Mouse (Mus musculus) CH12.LX (cell line): ENCODE measurements around the gene Adora2b. TPM values are rescaled to one million over a fixed set of nuclear protein-coding genes. Genes with fewer than 3 reads are reported as not detected.

Experiments used
- DNase-seq: peaks from one replicate; pipeline ENCODE4 v3.0.0-alpha.2; 2013; ENCODE audit errors: extremely low read depth
- H3K27ac ChIP-seq: 2 replicates; pipeline ENCODE4 v1.5.1; 2012; ENCODE audit warnings: low read depth, mild to moderate bottlenecking, control low read depth, moderate library complexity; ENCODE audit not compliant: insufficient read depth
- H3K27me3 ChIP-seq: replicated peaks from 2 replicates; pipeline ENCODE3; 2012; ENCODE audit warnings: inconsistent platforms
- H3K36me3 ChIP-seq, 2 experiments: replicated peaks in 1 of 2; 2 replicates each; pipeline versions ENCODE3 to v1.6.1; 2012; ENCODE audit warnings: inconsistent platforms in 1 of 2, low read length in 1 of 2, mild to moderate bottlenecking in 1 of 2, mixed read lengths in 1 of 2, moderate library complexity in 1 of 2; ENCODE audit not compliant: control insufficient read depth in 1 of 2, insufficient read depth in 1 of 2
- H3K4me1 ChIP-seq, 2 experiments: 2 replicates each; pipeline ENCODE4 v1.6.1; 2012; ENCODE audit warnings: inconsistent platforms in 1 of 2, moderate library complexity in 1 of 2; ENCODE audit not compliant: insufficient read depth in 2 of 2, control insufficient read depth in 1 of 2
- H3K4me2 ChIP-seq: 2 replicates; pipeline ENCODE4 v1.6.1; 2012; ENCODE audit warnings: low read depth, mild to moderate bottlenecking, control low read depth; ENCODE audit not compliant: poor library complexity, insufficient read depth, severe bottlenecking
- H3K4me3 ChIP-seq, 3 experiments: fragments of 150-350 bp in 1 of 3; sonication (generic) in 1 of 3; replicated peaks in 1 of 3; 2 replicates each; pipeline versions ENCODE3 to v1.5.1; 2011 to 2012; ENCODE audit warnings: low read depth in 2 of 3, low read length in 2 of 3, mild to moderate bottlenecking in 2 of 3, moderate library complexity in 2 of 3, control low read depth in 1 of 3, improper control_type of control experiment in 1 of 3, inconsistent platforms in 1 of 3, mixed read lengths in 1 of 3; ENCODE audit not compliant: poor library complexity in 1 of 3
- H3K79me2 ChIP-seq: replicated peaks from 2 replicates; pipeline ENCODE4 v1.6.1; 2012; ENCODE audit warnings: mild to moderate bottlenecking, moderate library complexity; ENCODE audit not compliant: control insufficient read depth, poor library complexity, insufficient read depth, severe bottlenecking; ENCODE audit errors: extremely low read depth
- H3K9ac ChIP-seq: 2 replicates; pipeline ENCODE4 v1.6.1; 2012; ENCODE audit warnings: low read depth, mild to moderate bottlenecking, control low read depth, moderate library complexity; ENCODE audit not compliant: insufficient read depth
- H3K9me3 ChIP-seq: replicated peaks from 2 replicates; pipeline ENCODE3; 2012; ENCODE audit warnings: low read length, inconsistent platforms, mixed read lengths
- BHLHE40 ChIP-seq: IDR thresholded peaks from 2 replicates; pipeline ENCODE4 v1.6.1; 2011; ENCODE audit warnings: mild to moderate bottlenecking, low read depth, low read length, improper control_type of control experiment
- CHD2 ChIP-seq: IDR thresholded peaks from 2 replicates; pipeline ENCODE4 v1.6.1; 2011; ENCODE audit warnings: low read length, improper control_type of control experiment
- CTCF ChIP-seq, 2 experiments: IDR thresholded peaks in 1 of 2; conservative IDR thresholded peaks in 1 of 2; 2 replicates each; pipeline ENCODE4 v1.5.1; 2011 to 2012; ENCODE audit warnings: low read depth in 2 of 2, low read length in 2 of 2, improper control_type of control experiment in 1 of 2, inconsistent platforms in 1 of 2, mild to moderate bottlenecking in 1 of 2, moderate library complexity in 1 of 2
- E2F4 ChIP-seq: IDR thresholded peaks from 2 replicates; pipeline ENCODE4 v1.6.1; 2011; ENCODE audit warnings: low read depth, low read length, improper control_type of control experiment; ENCODE audit not compliant: insufficient replicate concordance
- ELF1 ChIP-seq: IDR thresholded peaks from 2 replicates; pipeline ENCODE4 v1.6.1; 2014; ENCODE audit warnings: low read depth, mild to moderate bottlenecking, inconsistent platforms, low read length, improper control_type of control experiment
- EP300 ChIP-seq: IDR thresholded peaks from 2 replicates; pipeline ENCODE4 v1.6.1; 2011; ENCODE audit warnings: low read length, improper control_type of control experiment
- GABPA ChIP-seq: IDR thresholded peaks from 2 replicates; pipeline ENCODE4 v1.6.1; 2012; ENCODE audit warnings: low read depth, low read length, improper control_type of control experiment, inconsistent platforms; ENCODE audit not compliant: insufficient replicate concordance
- JUND ChIP-seq: conservative IDR thresholded peaks from 2 replicates; pipeline ENCODE4 v1.6.1; 2011; ENCODE audit warnings: low read depth, low read length, improper control_type of control experiment
- KAT2A ChIP-seq: IDR thresholded peaks from 2 replicates; pipeline ENCODE4 v1.6.1; 2012; ENCODE audit warnings: low read length, improper control_type of control experiment, inconsistent platforms; ENCODE audit not compliant: insufficient replicate concordance
- MAFK ChIP-seq: IDR thresholded peaks from 2 replicates; pipeline ENCODE4 v1.6.1; 2011; ENCODE audit warnings: low read length, improper control_type of control experiment; ENCODE audit not compliant: insufficient replicate concordance
- MAZ ChIP-seq: IDR thresholded peaks from 2 replicates; pipeline ENCODE4 v1.6.1; 2012; ENCODE audit warnings: low read depth, mild to moderate bottlenecking, inconsistent platforms, low read length, improper control_type of control experiment, moderate library complexity
- MEF2A ChIP-seq: IDR thresholded peaks from 2 replicates; pipeline ENCODE4 v1.6.1; 2014; ENCODE audit warnings: low read depth, mild to moderate bottlenecking, inconsistent platforms, low read length, improper control_type of control experiment, borderline replicate concordance
- MYC ChIP-seq: IDR thresholded peaks from 2 replicates; pipeline ENCODE4 v1.6.1; 2011; ENCODE audit warnings: low read depth, mild to moderate bottlenecking, improper control_type of control experiment, low read length
- POLR2A ChIP-seq: IDR thresholded peaks from 2 replicates; pipeline ENCODE4 v1.6.1; 2011; ENCODE audit warnings: low read depth, mild to moderate bottlenecking, improper control_type of control experiment, low read length
- POLR2AphosphoS2 ChIP-seq: IDR thresholded peaks from 2 replicates; pipeline ENCODE4 v1.6.1; 2011; ENCODE audit warnings: low read depth, low read length, improper control_type of control experiment
- RAD21 ChIP-seq: IDR thresholded peaks from 2 replicates; pipeline ENCODE4 v1.6.1; 2011; ENCODE audit warnings: low read depth, mild to moderate bottlenecking, low read length, improper control_type of control experiment, moderate library complexity
- RCOR1 ChIP-seq: conservative IDR thresholded peaks from 2 replicates; pipeline ENCODE4 v1.6.1; 2012; ENCODE audit warnings: low read depth, mild to moderate bottlenecking, inconsistent platforms, low read length, improper control_type of control experiment
- SIN3A ChIP-seq: IDR thresholded peaks from 2 replicates; pipeline ENCODE4 v1.6.1; 2012; ENCODE audit warnings: low read length, improper control_type of control experiment, inconsistent platforms
- SMC3 ChIP-seq: IDR thresholded peaks from 2 replicates; pipeline ENCODE4 v1.6.1; 2011; ENCODE audit warnings: low read depth, low read length, improper control_type of control experiment
- TBP ChIP-seq: conservative IDR thresholded peaks from 2 replicates; pipeline ENCODE4 v1.6.1; 2011; ENCODE audit warnings: low read depth, low read length, improper control_type of control experiment
- UBTF ChIP-seq: IDR thresholded peaks from 2 replicates; pipeline ENCODE4 v1.6.1; 2012; ENCODE audit warnings: low read depth, mild to moderate bottlenecking, inconsistent platforms, low read length, improper control_type of control experiment, moderate library complexity
- USF2 ChIP-seq: conservative IDR thresholded peaks from 2 replicates; pipeline ENCODE4 v1.6.1; 2011; ENCODE audit warnings: low read depth, low read length, improper control_type of control experiment
- ZC3H11A ChIP-seq: IDR thresholded peaks from 2 replicates; pipeline ENCODE4 v1.6.1; 2012; ENCODE audit warnings: low read depth, mild to moderate bottlenecking, inconsistent platforms, low read length, improper control_type of control experiment
- ZKSCAN1 ChIP-seq: IDR thresholded peaks from 2 replicates; pipeline ENCODE4 v1.6.1; 2012; ENCODE audit warnings: low read depth, inconsistent platforms, low read length, improper control_type of control experiment, borderline replicate concordance
- ZMIZ1 ChIP-seq: IDR thresholded peaks from 2 replicates; pipeline ENCODE4 v1.6.1; 2012; ENCODE audit warnings: low read depth, mild to moderate bottlenecking, inconsistent platforms, low read length, improper control_type of control experiment
- ZNF384 ChIP-seq: IDR thresholded peaks from 2 replicates; pipeline ENCODE4 v1.6.1; 2012; ENCODE audit warnings: low read depth, low read length, improper control_type of control experiment, inconsistent platforms
- dilution Hi-C: fragments of 300-500 bp; cut with MboI; formaldehyde crosslinking; loops from 2 replicates; pipeline ENCODE4 v1.14.3; 2020; ENCODE audit warnings: low sequenced_read_pairs; ENCODE audit not compliant: extremely low pct_unique_long_range_greater_than_20kb, extremely low pct_ligation_motif_present
- in situ Hi-C: fragments of 300-500 bp; cut with MboI; formaldehyde crosslinking; loops from 3 replicates; pipeline ENCODE4 v1.14.3; 2019; ENCODE audit warnings: low sequenced_read_pairs, low pct_ligation_motif_present, low pct_unique_long_range_greater_than_20kb, mixed read lengths
- polyA plus RNA-seq: library from polyadenylated mRNA; unstranded; fragments of >175 nt; gene quantifications from 2 replicates; pipeline ENCODE4 v1.2.1, GENCODE M21; 2012; ENCODE audit warnings: low read depth; ENCODE audit not compliant: insufficient read length
- total RNA-seq, 2 experiments: library from RNA; depleted of rRNA; stranded (reverse); fragments of 300-350 nt in 1 of 2; fragments of >200 nt in 1 of 2; gene quantifications; 2 replicates each; pipeline ENCODE4 v1.2.3; 2012 to 2014

The Adora2b gene
- total and polyA plus RNA-seq, 3 experiments, result 0.77 to 1.7 (median 0.87) TPM

- Histone ChIP-seq H3K36me3 (peaks cover 2 to 6% of the 10 kb centered on the region in 2 experiments), H3K79me2 (no peaks in the 10 kb centered on the region), H3K4me2 (no peak overlapping the region), H3K4me1 (no peaks in the 10 kb centered on the region), H3K9ac (no peak overlapping the region), H3K4me3 (no peak overlapping the region), H3K9me3 (no peaks in the 10 kb centered on the region), H3K27me3 (no peaks in the 10 kb centered on the region), H3K27ac (no peak overlapping the region)
- TF ChIP-seq CTCF (conservative IDR thresholded peaks at IDR 0.05 in 1 of 2, IDR thresholded peaks at IDR 0.05 in 1 of 2; ENCODE audit: low read depth in 2 of 2, low read length in 2 of 2) (no peak), ZNF384 (no peak), SIN3A (no peak), ZKSCAN1 (no peak), MEF2A (no peak), E2F4 (no peak), EP300 (no peak), SMC3 (no peak), ZMIZ1 (no peak), JUND (no peak), USF2 (no peak), CHD2 (no peak)
- in situ Hi-C loops, result no loop called here
- no peak for DNase-seq
- dilution Hi-C loops, result no loop called here
Measured at GRCm38 (mm10) chr11:62200901-62201512, 47.8 kb upstream of the Adora2b start.

- Histone ChIP-seq H3K4me3 (no peak overlapping the region), H3K27me3 (no peaks in the 10 kb centered on the region), H3K9me3 (no peaks in the 10 kb centered on the region), H3K9ac (no peak overlapping the region), H3K27ac (no peak overlapping the region), H3K4me2 (no peak overlapping the region)
- DNase-seq, result no peak
- no peak for TF ChIP-seq MAZ
- TF ChIP-seq ZC3H11A, result no peak
- TF ChIP-seq BHLHE40, result no peak
- TF ChIP-seq KAT2A, result no peak
- no peak for TF ChIP-seq RAD21
- no peak for TF ChIP-seq ELF1
- TF ChIP-seq UBTF, result no peak
- no peak for TF ChIP-seq EP300
- no peak for TF ChIP-seq MYC
- no peak for TF ChIP-seq POLR2AphosphoS2
- no peak for TF ChIP-seq POLR2A
- no peak for TF ChIP-seq TBP
- no peak for TF ChIP-seq CTCF (conservative IDR thresholded peaks at IDR 0.05 in 1 of 2, IDR thresholded peaks at IDR 0.05 in 1 of 2; ENCODE audit: low read depth in 2 of 2, low read length in 2 of 2)
- TF ChIP-seq RCOR1, result no peak
- no peak for TF ChIP-seq ZKSCAN1
- TF ChIP-seq GABPA, result no peak
- no peak for TF ChIP-seq ZMIZ1
- no peak for TF ChIP-seq CHD2
- no peak for TF ChIP-seq MAFK
- TF ChIP-seq SMC3, result no peak
- TF ChIP-seq, all 38 proteins: peak for 0
- Histone ChIP-seq H3K36me3 (peaks cover 2 to 13% of the 10 kb centered on the region in 2 experiments), H3K4me1 (no peaks in the 10 kb centered on the region), H3K79me2 (no peaks in the 10 kb centered on the region)
- in situ Hi-C loops (no loop called here), dilution Hi-C loops (no loop called here)
Measured at GRCm38 (mm10) chr11:62202645-62203044, 46.1 kb upstream of the Adora2b start.
